Mouse (Mus musculus): ENCODE data around the gene Amigo3.

Gene Amigo3

DNA sequence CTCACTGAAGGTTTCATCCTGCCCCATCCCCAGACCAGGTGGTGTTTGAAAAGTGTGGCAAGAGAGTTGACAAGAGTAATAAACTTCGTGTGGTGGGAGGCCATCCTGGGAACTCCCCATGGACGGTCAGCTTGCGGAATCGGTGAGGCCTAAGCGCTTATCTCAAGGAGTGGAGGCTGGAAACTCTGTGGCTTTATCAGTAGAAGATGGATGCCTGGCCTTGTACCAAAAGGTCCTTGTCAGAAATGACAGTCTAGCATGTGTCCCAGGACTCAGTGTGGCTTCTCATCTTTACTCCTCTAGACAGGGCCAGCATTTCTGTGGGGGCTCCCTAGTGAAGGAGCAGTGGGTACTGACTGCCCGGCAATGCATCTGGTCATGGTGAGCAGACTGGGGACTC lies 30.6 kb downstream of the Amigo3 start:
- no peak for DNase-seq (ENCODE audit: low read depth, low spot score)

GRCm38 (mm10) chr9:108085261-108085660 lies 32.3 kb downstream of the Amigo3 start:
- DNase-seq (ENCODE audit: low read depth, low spot score) = no peak

DNA sequence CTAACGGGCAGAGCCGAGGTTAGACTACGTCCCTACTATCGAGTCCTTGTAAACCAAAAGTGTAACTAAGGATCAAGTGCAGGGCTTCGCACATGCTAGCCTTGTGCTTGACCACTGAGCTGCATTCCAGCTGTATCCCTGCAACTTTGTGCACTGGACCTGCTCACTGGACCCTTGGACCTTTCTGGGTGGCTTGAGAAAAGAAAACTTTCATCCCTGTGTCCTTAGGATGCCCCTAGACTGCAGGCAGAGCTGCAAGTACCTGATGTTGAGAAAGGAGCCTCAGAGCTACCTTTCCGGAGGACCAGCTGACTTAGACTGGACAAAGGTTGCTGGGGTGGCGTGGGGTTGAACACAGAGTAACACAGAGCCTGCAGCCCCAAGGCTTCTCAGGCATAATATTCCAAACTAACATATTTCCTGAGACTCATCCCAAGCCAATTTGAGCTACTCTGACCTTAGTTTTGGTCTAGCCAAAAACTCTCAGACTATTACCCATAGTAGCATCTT lies 37.7 kb downstream of the Amigo3 start:
- no peak for DNase-seq (ENCODE audit: low read depth, low spot score)

DNA sequence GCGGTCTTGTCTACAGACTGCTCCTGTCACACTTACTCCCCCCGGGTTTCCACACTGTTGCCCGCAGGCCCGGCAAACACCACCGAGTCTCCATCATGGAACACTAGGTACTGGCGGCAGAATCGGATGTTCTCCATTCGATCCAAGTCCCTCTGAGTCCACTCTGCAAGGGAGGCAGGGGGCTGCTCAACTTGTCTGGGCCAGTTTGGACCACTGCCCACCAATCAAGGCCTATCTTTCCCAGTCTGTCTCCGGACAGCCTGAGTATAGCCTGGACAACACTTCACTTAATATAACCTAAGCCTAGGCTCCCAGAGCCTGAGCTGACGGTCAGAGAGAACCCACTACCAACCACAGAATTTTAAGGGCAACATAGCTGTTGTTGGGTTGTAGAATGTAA lies 40.6 kb downstream of the Amigo3 start:
- DNase-seq (ENCODE audit: low read depth, low spot score) = no peak

DNA sequence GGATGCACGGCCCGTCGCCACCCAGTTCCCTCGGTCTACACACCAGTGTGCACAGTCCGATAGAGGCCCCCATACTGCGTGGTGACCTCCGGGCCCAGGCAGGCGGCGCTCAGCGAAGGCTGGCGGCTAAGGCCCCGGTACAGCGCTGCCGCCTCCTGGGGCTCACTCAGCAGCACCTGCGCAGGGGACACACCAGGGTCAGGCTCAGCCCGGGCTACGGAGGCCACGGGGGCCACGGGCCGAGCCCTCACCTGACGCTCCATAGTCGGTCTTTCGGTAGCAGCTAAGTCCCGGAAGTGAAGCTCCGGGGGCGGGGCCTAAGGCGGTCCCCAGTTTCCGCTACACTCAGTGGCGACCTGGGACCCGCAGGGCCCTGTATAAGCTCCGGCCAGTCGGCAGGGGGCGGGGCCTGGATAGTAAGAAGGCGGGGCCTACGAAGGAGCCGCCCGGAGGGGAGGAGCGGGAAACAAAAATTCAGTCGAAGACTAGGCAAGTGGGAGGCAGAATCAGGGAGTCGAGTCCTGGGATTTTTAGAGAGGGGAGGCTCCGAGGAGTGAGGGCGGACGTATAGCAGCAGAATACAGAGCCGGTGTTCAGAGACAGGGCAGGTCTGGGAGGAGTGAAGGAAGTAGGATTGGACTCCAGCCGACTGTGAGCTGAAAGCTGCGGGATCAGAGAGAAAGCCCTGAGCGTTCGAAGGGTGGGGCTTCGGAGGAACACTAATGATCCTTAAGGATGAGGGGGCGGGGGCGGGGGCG lies 41.4 kb downstream of the Amigo3 start, which contains the start of gene Apeh:
TSS of gene Apeh (minus strand) at position 423 of the 758 bp plus-strand sequence.
- peak; percentile 96 for DNase-seq (ENCODE audit: low read depth, low spot score)

DNA sequence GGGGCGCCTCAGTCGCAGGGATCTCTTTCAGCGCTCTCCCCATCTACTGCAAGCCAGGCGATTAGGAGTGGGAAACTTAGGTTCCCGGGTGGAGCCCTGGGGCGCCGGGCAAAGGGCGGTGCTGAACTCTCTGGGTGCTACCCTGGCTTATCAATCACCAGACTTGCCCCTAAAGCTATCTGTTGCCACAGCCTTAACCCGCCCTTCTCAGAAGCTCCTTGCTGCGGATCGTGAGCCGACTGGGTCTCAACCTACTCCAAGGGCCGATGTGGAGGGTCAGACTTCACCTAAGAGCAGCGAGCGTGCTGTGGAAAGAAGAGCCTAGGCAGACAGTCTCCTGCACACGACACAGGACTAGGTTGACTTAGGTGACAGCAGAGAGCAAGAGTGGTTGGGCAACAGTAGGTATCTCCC lies 42.0 kb downstream of the Amigo3 start:
- DNase-seq (ENCODE audit: low read depth, low spot score) = no peak

GRCm38 (mm10) chr9:108095518-108095917 lies 42.6 kb downstream of the Amigo3 start:
- peak; percentile 78 for DNase-seq (ENCODE audit: low read depth, low spot score)

GRCm38 (mm10) chr9:108095949-108096712 lies 43.2 kb downstream of the Amigo3 start:
- no peak for DNase-seq (ENCODE audit: low read depth, low spot score)

- no peak for DNase-seq (ENCODE audit: low read depth, low spot score)
These were observed 46.7 kb downstream of the Amigo3 start for GRCm38 (mm10) chr9:108099619-108100018.

- peak; percentile 77 for DNase-seq (ENCODE audit: low read depth, low spot score)
These were observed 52.0 kb downstream of the Amigo3 start for GRCm38 (mm10) chr9:108104766-108105548.

All from ES-CJ7 (cell line).